Mouse (Mus musculus): ENCODE results near the gene Ramp3.

DNA sequence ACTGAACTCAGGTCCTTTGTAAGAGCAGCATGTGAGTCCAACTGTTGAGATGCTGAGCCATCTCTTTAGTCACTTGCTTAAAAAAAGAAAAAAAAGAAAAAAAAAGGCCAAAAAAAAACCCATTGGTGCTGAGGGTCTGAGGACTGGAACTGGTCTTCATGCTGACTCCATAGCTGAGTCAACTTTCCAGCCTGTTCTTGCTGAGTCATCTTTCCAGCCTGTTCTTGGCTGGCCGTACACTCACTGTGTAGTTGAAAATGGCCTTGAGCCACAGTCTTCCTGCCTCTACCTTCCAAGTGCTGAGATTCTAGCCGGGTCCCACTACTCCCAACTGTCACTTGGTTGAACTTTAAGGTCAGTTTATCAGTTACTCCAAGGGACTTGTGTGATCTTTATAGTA is 8.3 kb downstream of the Ramp3 start:
- TF ChIP-seq CTCF (IDR thresholded peaks at IDR 0.05; ENCODE audit: low read depth) (no peak), EP300 (optimal IDR thresholded peaks at IDR 0.05) (no peak)
